Mouse (Mus musculus): ENCODE data around the gene Hoxd9. TPM values are rescaled to one million over a fixed set of nuclear protein-coding genes. Genes with fewer than 3 reads are reported as not detected.
A peak's percentile ranks its signal among the peaks of the same experiment; 100 is the strongest.

Hoxd9 gene
- polyA plus RNA-seq, 1 experiment from 2014 or later: 67.0 TPM

GRCm38 (mm10) chr2:74706393-74706960, 8.9 kb downstream of the Hoxd9 start:
- H3K4me3 ChIP-seq (replicated peaks; ENCODE audit: low read depth, low read length): peak overlapping the region; percentile 89
- H3K9ac ChIP-seq (ENCODE audit: low read depth, low read length): peak overlapping the region; percentile 100
- H3K4me2 ChIP-seq (ENCODE audit: low read length): peak overlapping the region; percentile 81
- ATAC-seq (replicated peaks; ENCODE audit: low FRiP score, low read depth) (no peak), DNase-seq (ENCODE audit: low spot score) (no peak)
- no peaks in the 10 kb centered on the region for H3K9me3 ChIP-seq (replicated peaks; ENCODE audit: low read length)
- peaks cover 11% of the 10 kb centered on the region; the same call in 1 of the 2 replicates for H3K4me1 ChIP-seq (replicated peaks; ENCODE audit: insufficient read depth, low read length)
- H3K36me3 ChIP-seq (ENCODE audit: insufficient read depth, low read length): no peaks in the 10 kb centered on the region
- no peak for TF ChIP-seq CTCF (IDR thresholded peaks at IDR 0.05; ENCODE audit: low read depth)
- WGBS: 4% methylated on average over 13 of the region's 13 CpGs
- peak overlapping the region; percentile 100 for H3K27ac ChIP-seq
- H3K27me3 ChIP-seq (ENCODE audit: insufficient read depth, low read length): no peaks in the 10 kb centered on the region

GRCm38 (mm10) chr2:74707599-74707998, 10.1 kb downstream of the Hoxd9 start:
- H3K27me3 ChIP-seq (ENCODE audit: insufficient read depth, low read length): no peaks in the 10 kb centered on the region
- peak overlapping the region; percentile 81 for H3K4me2 ChIP-seq (ENCODE audit: low read length)
- peaks cover 11% of the 10 kb centered on the region; the same call in 1 of the 2 replicates for H3K4me1 ChIP-seq (replicated peaks; ENCODE audit: insufficient read depth, low read length)
- no peaks in the 10 kb centered on the region for H3K9me3 ChIP-seq (replicated peaks; ENCODE audit: low read length)
- ATAC-seq (replicated peaks; ENCODE audit: low FRiP score, low read depth): no peak
- 14% methylated on average over 7 of the region's 7 CpGs for WGBS
- H3K9ac ChIP-seq (ENCODE audit: low read depth, low read length): peak overlapping the region; percentile 66
- H3K4me3 ChIP-seq (replicated peaks; ENCODE audit: low read depth, low read length): peak overlapping the region; percentile 89
- TF ChIP-seq CTCF (IDR thresholded peaks at IDR 0.05; ENCODE audit: low read depth): no peak
- no peaks in the 10 kb centered on the region for H3K36me3 ChIP-seq (ENCODE audit: insufficient read depth, low read length)
- no peak for DNase-seq (ENCODE audit: low spot score)
- H3K27ac ChIP-seq: peak overlapping the region; percentile 70

- peak; percentile 32 for DNase-seq (ENCODE audit: low spot score)
- peak overlapping the region; percentile 13; the same call in 1 of the 2 replicates for H3K4me3 ChIP-seq (replicated peaks; ENCODE audit: low read depth, low read length)
- TF ChIP-seq CTCF (IDR thresholded peaks at IDR 0.05; ENCODE audit: low read depth): no peak
- no peaks in the 10 kb centered on the region for H3K36me3 ChIP-seq (ENCODE audit: insufficient read depth, low read length)
- H3K27me3 ChIP-seq (ENCODE audit: insufficient read depth, low read length): no peaks in the 10 kb centered on the region
- WGBS: 30% methylated on average over 4 of the region's 4 CpGs
- peaks cover 9% of the 10 kb centered on the region; the same call in 1 of the 2 replicates for H3K4me1 ChIP-seq (replicated peaks; ENCODE audit: insufficient read depth, low read length)
- peak overlapping the region; percentile 66 for H3K27ac ChIP-seq
- H3K9me3 ChIP-seq (replicated peaks; ENCODE audit: low read length): no peaks in the 10 kb centered on the region
- ATAC-seq (replicated peaks; ENCODE audit: low FRiP score, low read depth): no peak
- H3K4me2 ChIP-seq (ENCODE audit: low read length): peak overlapping the region; percentile 81
- peak overlapping the region; percentile 66 for H3K9ac ChIP-seq (ENCODE audit: low read depth, low read length)
These were observed 11.1 kb downstream of the Hoxd9 start for GRCm38 (mm10) chr2:74708676-74709075.

- Histone ChIP-seq H3K9me3 (replicated peaks; ENCODE audit: low read length) (no peaks in the 10 kb centered on the region), H3K9ac (ENCODE audit: low read depth, low read length) (peak overlapping the region; percentile 92; the same call in 1 of the 2 replicates), H3K4me2 (ENCODE audit: low read length) (peak overlapping the region; percentile 81), H3K27ac (peak overlapping the region; percentile 96; the same call in 1 of the 2 replicates), H3K27me3 (ENCODE audit: insufficient read depth, low read length) (no peaks in the 10 kb centered on the region), H3K4me3 (replicated peaks; ENCODE audit: low read depth, low read length) (no peak overlapping the region), H3K4me1 (replicated peaks; ENCODE audit: insufficient read depth, low read length) (peaks cover 17% of the 10 kb centered on the region; the same call in 1 of the 2 replicates), H3K36me3 (ENCODE audit: insufficient read depth, low read length) (no peaks in the 10 kb centered on the region)
- 26% methylated on average over 5 of the region's 5 CpGs for WGBS
- no peak for ATAC-seq (replicated peaks; ENCODE audit: low FRiP score, low read depth)
- peak; percentile 49 for DNase-seq (ENCODE audit: low spot score)
- TF ChIP-seq CTCF (IDR thresholded peaks at IDR 0.05; ENCODE audit: low read depth): no peak
These were observed 12.2 kb downstream of the Hoxd9 start for GRCm38 (mm10) chr2:74709465-74710419.

- no peak for TF ChIP-seq CTCF (IDR thresholded peaks at IDR 0.05; ENCODE audit: low read depth)
- DNase-seq (ENCODE audit: low spot score) (peak; percentile 64), ATAC-seq (replicated peaks; ENCODE audit: low FRiP score, low read depth) (no peak)
- H3K36me3 ChIP-seq (ENCODE audit: insufficient read depth, low read length): no peaks in the 10 kb centered on the region
- H3K27ac ChIP-seq: peak overlapping the region; percentile 96
- WGBS: 3% methylated on average over 16 of the region's 16 CpGs
- H3K4me1 ChIP-seq (replicated peaks; ENCODE audit: insufficient read depth, low read length): peaks cover 29% of the 10 kb centered on the region
- H3K27me3 ChIP-seq (ENCODE audit: insufficient read depth, low read length): no peaks in the 10 kb centered on the region
- no peaks in the 10 kb centered on the region for H3K9me3 ChIP-seq (replicated peaks; ENCODE audit: low read length)
- H3K4me2 ChIP-seq (ENCODE audit: low read length): peak overlapping the region; percentile 81
- peak overlapping the region; percentile 92 for H3K9ac ChIP-seq (ENCODE audit: low read depth, low read length)
- H3K4me3 ChIP-seq (replicated peaks; ENCODE audit: low read depth, low read length): peak overlapping the region; percentile 73
These were observed 13.5 kb downstream of the Hoxd9 start for GRCm38 (mm10) chr2:74710929-74711543.
